Mouse (Mus musculus): ENCODE results near the gene Olfr1229.

Gene Olfr1229

DNA sequence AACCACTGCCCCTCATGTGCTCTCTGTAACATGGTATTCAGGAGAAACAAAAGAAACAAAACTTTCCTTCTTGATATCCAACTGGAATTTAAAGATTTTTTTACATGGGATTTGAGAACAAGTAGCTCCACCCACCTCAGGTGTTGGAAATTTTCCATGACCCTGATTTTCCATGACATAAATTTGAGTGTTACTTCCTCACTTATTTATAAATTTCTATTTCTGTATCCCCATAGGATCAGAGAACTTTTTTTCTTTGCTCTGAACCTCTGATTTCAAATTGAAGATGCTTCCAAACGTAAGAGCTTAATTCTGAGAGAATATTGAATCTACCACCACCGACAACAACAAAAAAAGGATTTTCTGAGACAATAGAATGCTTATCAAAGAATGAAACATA, at the start of gene Olfr1229:
TSS of gene Olfr1229 (minus strand) at position 101 of the 400 bp plus-strand sequence.
- DNase-seq (ENCODE audit: low spot score), result no peak

- DNase-seq (ENCODE audit: low spot score), result no peak
These were observed 41.8 kb upstream of the Olfr1229 start, which contains the start of gene Olfr1232 for GRCm38 (mm10) chr2:89329575-89329974. Gene Olfr1232, minus strand, starts transcription at chr2:89329675.

- no peak for DNase-seq (ENCODE audit: low spot score)
These were observed 19.2 kb upstream of the Olfr1229 start, which contains the start of gene Olfr1231 for GRCm38 (mm10) chr2:89306974-89307373. Gene Olfr1231, minus strand, starts transcription at chr2:89307074.

GRCm38 (mm10) chr2:89297168-89297567, 9.4 kb upstream of the Olfr1229 start, which contains the start of gene Olfr1230:
Gene Olfr1230, minus strand, starts transcription at chr2:89297268.
- no peak for DNase-seq (ENCODE audit: low spot score)

- DNase-seq (ENCODE audit: low spot score), result no peak
These were observed 33.9 kb downstream of the Olfr1229 start, which contains the start of gene Olfr1228 for GRCm38 (mm10) chr2:89253962-89254361. Gene Olfr1228, minus strand, starts transcription at chr2:89254062.
